ENCODE assay signal across 19 mouse cellular contexts in genomic region chr1:55910024-55910423, GRCm38 (mm10).
A peak's percentile ranks its signal among the peaks of the same experiment; 100 is the strongest.
DNase-seq lines count a peak whose midpoint lies in the region; ATAC-seq lines count a peak whose summit lies in the region.
"Had no signal": no experiment of that assay in that cellular context is flagged by ENCODE, and none has a peak within 500 bp of the region (broad histone marks: within the 10 kb centered on the region; RNA-seq: fewer than 3 reads in every experiment).

No protein-coding gene starts in this region.

- peak; percentile 75 for ATAC-seq in granulocyte monocyte progenitor cell, adult 5-6 weeks (replicated peaks; ENCODE audit: poor library complexity, severe bottlenecking)
- peak; percentile 79 for ATAC-seq in megakaryocyte progenitor cell, adult 5-6 weeks (replicated peaks; ENCODE audit: poor library complexity)
- ATAC-seq: activated CD4-positive, CD25-positive, alpha-beta regulatory T cell, adult 4 months; CD4-positive, CD25-positive, alpha-beta regulatory T cell, adult 4 months; forebrain, embryonic 13.5 days; forebrain, embryonic 15.5 days; forebrain, postnatal 0 days; Patski had no signal

- DNase-seq in 416B (ENCODE audit: low read depth), result peak; percentile 37
- no peak for DNase-seq in B cell, adult 2 months
- no peak for DNase-seq in ovary, postnatal 10 days (ENCODE audit: low spot score)
- DNase-seq: adrenal gland, adult 8-10 months; adrenal gland, postnatal 14 days; adrenal gland, postnatal 36 days; cerebellum, adult 11-12 months; cerebellum, adult 2 months; cerebellum, adult 9-10 months; cerebellum, postnatal 10 days; cerebellum, postnatal 36 days; forebrain, postnatal 0 days had no signal
